Mouse (Mus musculus): ENCODE results near the gene Ddx52. TPM values are rescaled to one million over a fixed set of nuclear protein-coding genes. Genes with fewer than 3 reads are reported as not detected.

Gene Ddx52
- polyA plus RNA-seq, 1 experiment from 2014 or later: 35.5 TPM

DNA sequence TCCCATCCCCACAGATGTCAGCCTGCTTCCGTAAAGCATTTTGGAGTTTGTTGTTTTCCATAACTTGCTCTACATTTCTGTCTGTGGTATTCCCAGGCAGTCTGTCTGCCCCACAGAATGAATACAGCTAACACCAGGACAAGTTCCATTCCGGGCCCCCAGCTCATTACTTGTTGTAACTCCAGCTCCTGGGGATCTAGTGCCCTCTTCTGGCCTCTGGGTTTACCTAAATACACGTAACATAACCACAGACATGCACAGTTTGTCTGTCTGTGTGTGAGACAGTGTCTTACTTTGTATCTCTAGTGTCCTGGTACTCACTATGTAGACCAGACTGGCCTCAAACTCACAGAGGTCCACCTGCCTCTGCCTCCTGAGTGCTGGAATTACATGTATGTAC is 59.4 kb downstream of the Ddx52 start:
- peaks cover 40% of the 10 kb centered on the region for H3K36me3 ChIP-seq (ENCODE audit: control insufficient read depth, insufficient read depth, low read length)
- no peak for ATAC-seq (replicated peaks; ENCODE audit: low FRiP score, low TSS enrichment, low read depth)
- H3K4me3 ChIP-seq (ENCODE audit: low read depth, low read length): no peak overlapping the region
- no peaks in the 10 kb centered on the region for H3K27me3 ChIP-seq (replicated peaks; ENCODE audit: control insufficient read depth, insufficient read depth, low read length)
- no peak overlapping the region for H3K27ac ChIP-seq (ENCODE audit: low read depth)
- WGBS: 88% methylated on average over 3 of the region's 3 CpGs
- DNase-seq (ENCODE audit: low spot score): no peak
- H3K9me3 ChIP-seq (ENCODE audit: control insufficient read depth, low read length): no peaks in the 10 kb centered on the region
- H3K4me2 ChIP-seq (ENCODE audit: low read length): no peak overlapping the region
- H3K4me1 ChIP-seq (replicated peaks; ENCODE audit: control insufficient read depth, insufficient read depth, low read length): no peaks in the 10 kb centered on the region
- H3K9ac ChIP-seq (ENCODE audit: low read length): no peak overlapping the region

DNA sequence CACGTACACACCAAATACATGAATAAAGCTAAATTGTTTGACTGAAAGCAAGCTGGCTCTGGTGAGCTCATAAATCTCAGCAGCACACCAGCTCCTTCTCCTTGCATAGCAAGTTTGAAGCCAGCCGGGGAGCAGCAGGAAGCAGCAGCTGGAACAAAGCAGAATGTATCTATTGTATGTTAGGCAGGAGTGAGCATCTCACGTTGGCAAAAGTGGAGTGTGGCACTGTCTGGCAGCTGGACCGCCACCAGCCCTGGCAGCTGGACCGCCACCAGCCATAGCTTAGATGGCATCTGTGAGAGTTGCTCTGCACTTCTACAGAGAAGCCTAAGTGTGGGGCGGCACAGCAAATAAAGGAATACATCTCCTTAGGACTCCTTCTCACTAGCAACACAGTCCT is 62.1 kb downstream of the Ddx52 start:
- no peak for ATAC-seq (replicated peaks; ENCODE audit: low FRiP score, low TSS enrichment, low read depth)

DNA sequence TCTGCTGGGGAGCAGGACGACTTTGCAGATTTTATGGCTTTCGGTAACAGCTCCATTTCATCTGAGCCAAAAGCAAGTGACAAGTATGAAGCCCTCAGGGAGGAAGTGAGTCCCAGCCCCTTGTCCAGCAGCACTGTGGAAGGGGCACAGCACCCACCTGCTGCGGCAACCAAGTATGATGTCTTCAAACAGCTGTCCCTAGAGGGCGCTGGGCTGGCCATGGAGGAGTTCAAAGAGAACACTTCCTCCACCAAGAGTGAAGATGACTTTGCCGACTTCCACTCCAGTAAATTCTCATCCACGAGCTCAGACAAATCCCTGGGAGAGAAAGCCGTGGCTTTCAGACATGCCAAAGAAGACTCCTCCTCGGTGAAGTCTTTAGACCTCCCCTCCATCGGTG is 67.1 kb downstream of the Ddx52 start:
- 81% methylated on average over 9 of the region's 9 CpGs for WGBS
- Histone ChIP-seq H3K36me3 (ENCODE audit: control insufficient read depth, insufficient read depth, low read length) (peaks cover 26% of the 10 kb centered on the region), H3K27me3 (replicated peaks; ENCODE audit: control insufficient read depth, insufficient read depth, low read length) (no peaks in the 10 kb centered on the region), H3K9me3 (ENCODE audit: control insufficient read depth, low read length) (no peaks in the 10 kb centered on the region), H3K27ac (ENCODE audit: low read depth) (no peak overlapping the region), H3K4me3 (ENCODE audit: low read depth, low read length) (no peak overlapping the region), H3K4me1 (replicated peaks; ENCODE audit: control insufficient read depth, insufficient read depth, low read length) (no peaks in the 10 kb centered on the region), H3K4me2 (ENCODE audit: low read length) (no peak overlapping the region), H3K9ac (ENCODE audit: low read length) (no peak overlapping the region)
- ATAC-seq (replicated peaks; ENCODE audit: low FRiP score, low TSS enrichment, low read depth) (no peak), DNase-seq (ENCODE audit: low spot score) (no peak)

More for the DNA sequence above, 62.1 kb downstream of the Ddx52 start:
- WGBS: 86% methylated on average over 6 of the region's 6 CpGs
- Histone ChIP-seq H3K4me2 (ENCODE audit: low read length) (no peak overlapping the region), H3K9ac (ENCODE audit: low read length) (no peak overlapping the region), H3K27me3 (replicated peaks; ENCODE audit: control insufficient read depth, insufficient read depth, low read length) (no peaks in the 10 kb centered on the region), H3K9me3 (ENCODE audit: control insufficient read depth, low read length) (no peaks in the 10 kb centered on the region), H3K4me1 (replicated peaks; ENCODE audit: control insufficient read depth, insufficient read depth, low read length) (no peaks in the 10 kb centered on the region), H3K36me3 (ENCODE audit: control insufficient read depth, insufficient read depth, low read length) (peaks cover 30% of the 10 kb centered on the region), H3K27ac (ENCODE audit: low read depth) (no peak overlapping the region), H3K4me3 (ENCODE audit: low read depth, low read length) (no peak overlapping the region)
- DNase-seq (ENCODE audit: low spot score): no peak

DNA sequence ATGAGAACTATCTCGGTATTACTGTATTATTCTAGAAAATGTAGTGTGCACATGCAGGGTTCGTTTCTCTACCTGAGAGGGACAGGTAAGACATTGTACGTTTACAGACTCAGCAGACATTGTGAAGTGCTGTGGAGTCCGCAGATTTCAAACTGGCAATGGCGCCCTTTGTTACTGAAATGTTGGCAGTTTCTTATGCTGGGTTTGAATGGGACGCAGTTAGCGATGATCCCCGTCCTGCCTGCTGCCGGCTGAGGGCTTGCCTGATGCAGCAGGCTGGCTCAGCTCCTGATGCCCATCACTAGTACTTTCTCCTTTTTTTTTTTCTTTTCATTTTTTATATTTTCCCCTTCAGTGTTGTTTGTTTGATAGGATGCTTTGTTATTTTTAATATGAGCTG is 68.5 kb downstream of the Ddx52 start:
- ATAC-seq (replicated peaks; ENCODE audit: low FRiP score, low TSS enrichment, low read depth) (no peak), DNase-seq (ENCODE audit: low spot score) (no peak)
- WGBS: 82% methylated on average over 9 of the region's 9 CpGs
- no peaks in the 10 kb centered on the region for H3K4me1 ChIP-seq (replicated peaks; ENCODE audit: control insufficient read depth, insufficient read depth, low read length)
- no peak overlapping the region for H3K27ac ChIP-seq (ENCODE audit: low read depth)
- H3K9me3 ChIP-seq (ENCODE audit: control insufficient read depth, low read length): no peaks in the 10 kb centered on the region
- no peaks in the 10 kb centered on the region for H3K27me3 ChIP-seq (replicated peaks; ENCODE audit: control insufficient read depth, insufficient read depth, low read length)
- peaks cover 23% of the 10 kb centered on the region for H3K36me3 ChIP-seq (ENCODE audit: control insufficient read depth, insufficient read depth, low read length)
- no peak overlapping the region for H3K4me3 ChIP-seq (ENCODE audit: low read depth, low read length)
- H3K4me2 ChIP-seq (ENCODE audit: low read length): no peak overlapping the region
- H3K9ac ChIP-seq (ENCODE audit: low read length): no peak overlapping the region

DNA sequence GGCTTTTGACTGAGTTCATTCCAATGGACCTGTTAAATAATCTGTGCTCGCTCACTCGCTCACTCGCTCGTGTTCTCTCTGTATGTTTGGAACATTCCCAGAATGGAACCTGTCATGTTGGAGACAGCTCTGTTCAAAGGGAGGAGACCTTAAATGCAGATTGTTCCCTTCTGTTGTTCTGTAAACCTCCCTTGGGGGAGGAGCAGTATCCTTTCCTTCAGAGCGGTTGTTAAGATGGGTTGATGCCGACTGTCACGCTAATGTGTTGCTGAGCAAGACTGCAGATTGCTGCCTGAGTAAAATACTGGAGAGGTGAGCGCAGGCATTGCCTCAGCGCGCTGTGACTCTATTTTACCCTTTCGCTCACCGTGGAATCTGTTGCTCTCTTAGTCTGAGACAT is 69.2 kb downstream of the Ddx52 start:
- Histone ChIP-seq H3K27me3 (replicated peaks; ENCODE audit: control insufficient read depth, insufficient read depth, low read length) (no peaks in the 10 kb centered on the region), H3K27ac (ENCODE audit: low read depth) (no peak overlapping the region), H3K4me2 (ENCODE audit: low read length) (no peak overlapping the region), H3K4me1 (replicated peaks; ENCODE audit: control insufficient read depth, insufficient read depth, low read length) (no peaks in the 10 kb centered on the region), H3K9ac (ENCODE audit: low read length) (no peak overlapping the region), H3K9me3 (ENCODE audit: control insufficient read depth, low read length) (no peaks in the 10 kb centered on the region), H3K4me3 (ENCODE audit: low read depth, low read length) (no peak overlapping the region), H3K36me3 (ENCODE audit: control insufficient read depth, insufficient read depth, low read length) (peaks cover 23% of the 10 kb centered on the region)
- no peak for DNase-seq (ENCODE audit: low spot score)
- WGBS: 39% methylated on average over 12 of the region's 12 CpGs
- ATAC-seq (replicated peaks; ENCODE audit: low FRiP score, low TSS enrichment, low read depth): no peak

DNA sequence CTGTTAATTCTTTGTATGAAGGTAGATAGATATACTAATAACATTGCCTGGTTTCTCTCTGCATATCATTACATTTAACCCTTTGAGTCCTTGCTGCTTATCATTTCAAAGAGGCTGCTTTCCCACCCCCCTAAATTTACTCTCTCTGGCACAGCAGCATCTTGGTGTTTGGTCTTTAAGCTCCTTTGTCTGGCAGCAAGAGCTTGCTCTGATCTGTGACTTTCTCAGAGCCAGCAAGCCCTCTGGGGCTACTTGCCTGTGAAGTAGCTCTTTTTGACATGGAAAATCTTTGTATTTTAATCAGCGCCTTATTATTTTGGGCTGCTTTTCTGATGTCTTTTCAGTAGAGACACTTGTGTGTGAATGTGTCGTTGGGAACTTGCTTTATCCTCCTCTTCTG is 69.7 kb downstream of the Ddx52 start:
- Histone ChIP-seq H3K27ac (ENCODE audit: low read depth) (no peak overlapping the region), H3K4me1 (replicated peaks; ENCODE audit: control insufficient read depth, insufficient read depth, low read length) (no peaks in the 10 kb centered on the region), H3K4me3 (ENCODE audit: low read depth, low read length) (no peak overlapping the region), H3K9ac (ENCODE audit: low read length) (no peak overlapping the region), H3K27me3 (replicated peaks; ENCODE audit: control insufficient read depth, insufficient read depth, low read length) (no peaks in the 10 kb centered on the region), H3K4me2 (ENCODE audit: low read length) (no peak overlapping the region), H3K36me3 (ENCODE audit: control insufficient read depth, insufficient read depth, low read length) (peaks cover 23% of the 10 kb centered on the region), H3K9me3 (ENCODE audit: control insufficient read depth, low read length) (no peaks in the 10 kb centered on the region)
- no peak for DNase-seq (ENCODE audit: low spot score)
- no peak for ATAC-seq (replicated peaks; ENCODE audit: low FRiP score, low TSS enrichment, low read depth)
- WGBS: 59% methylated on average over 2 of the region's 2 CpGs

Other genes starting within 250 kb of the Ddx52 start
- 0.50 and 2.6 TPM in 2 replicates for gene Wfdc17, start 238.1 kb upstream of the Ddx52 start, polyA plus RNA-seq (2014; fragmentation: Nextera tagmentation; extraction: Ambion mirVana)
- not detected in 2 replicates for gene Wfdc18, start 233.0 kb upstream of the Ddx52 start, polyA plus RNA-seq (2014; fragmentation: Nextera tagmentation; extraction: Ambion mirVana)
- gene Wfdc21, start 195.1 kb upstream of the Ddx52 start, polyA plus RNA-seq (2014; fragmentation: Nextera tagmentation; extraction: Ambion mirVana): 0.65 TPM in 1 of 2 replicates, not detected in the other
- gene Heatr6, start 188.4 kb upstream of the Ddx52 start, polyA plus RNA-seq (2014; fragmentation: Nextera tagmentation; extraction: Ambion mirVana): 24.0 and 28.4 TPM in 2 replicates
- 11.5 and 15.1 TPM in 2 replicates for gene Hnf1b, start 92.0 kb upstream of the Ddx52 start, polyA plus RNA-seq (2014; fragmentation: Nextera tagmentation; extraction: Ambion mirVana)
- 8.8 and 10.9 TPM in 2 replicates for gene Synrg, start 22.4 kb downstream of the Ddx52 start, polyA plus RNA-seq (2014; fragmentation: Nextera tagmentation; extraction: Ambion mirVana)
- gene Dusp14, start 127.2 kb downstream of the Ddx52 start, polyA plus RNA-seq (2014; fragmentation: Nextera tagmentation; extraction: Ambion mirVana): 16.0 and 20.6 TPM in 2 replicates
- gene Tada2a, start 187.5 kb downstream of the Ddx52 start, polyA plus RNA-seq (2014; fragmentation: Nextera tagmentation; extraction: Ambion mirVana): 31.8 and 35.3 TPM in 2 replicates
- 23.6 and 25.8 TPM in 2 replicates for gene Acaca, start 187.6 kb downstream of the Ddx52 start, polyA plus RNA-seq (2014; fragmentation: Nextera tagmentation; extraction: Ambion mirVana)
- gene Gm11437, start 225.4 kb downstream of the Ddx52 start, polyA plus RNA-seq (2014; fragmentation: Nextera tagmentation; extraction: Ambion mirVana): 0.15 TPM in 2 replicates

Measured in intestine, embryonic 14.5 days (tissue).